Mouse (Mus musculus): ENCODE data around the gene Mier2. TPM values are rescaled to one million over a fixed set of nuclear protein-coding genes. Genes with fewer than 3 reads are reported as not detected.

Gene Mier2
- polyA plus RNA-seq, 1 experiment from 2014 or later: 45.9 TPM

- no peak for ATAC-seq (ENCODE audit: borderline replicate concordance, extremely low read depth, low FRiP score, low TSS enrichment)
Measured at GRCm38 (mm10) chr10:79573611-79574010, 18.6 kb upstream of the Mier2 start.

GRCm38 (mm10) chr10:79571314-79571713, 16.3 kb upstream of the Mier2 start:
- no peak for ATAC-seq (ENCODE audit: borderline replicate concordance, extremely low read depth, low FRiP score, low TSS enrichment)
- WGBS: 88% methylated on average over 2 of the region's 2 CpGs
- no peaks in the 10 kb centered on the region for H3K27me3 ChIP-seq
- no peaks in the 10 kb centered on the region for H3K36me3 ChIP-seq
- H3K9me3 ChIP-seq: no peaks in the 10 kb centered on the region
- no peak overlapping the region for H3K9ac ChIP-seq
- no peak overlapping the region for H3K27ac ChIP-seq
- H3K4me1 ChIP-seq: no peaks in the 10 kb centered on the region
- no peak overlapping the region for H3K4me2 ChIP-seq
- H3K4me3 ChIP-seq: no peak overlapping the region

More at GRCm38 (mm10) chr10:79573611-79574010, 18.6 kb upstream of the Mier2 start:
- Histone ChIP-seq H3K4me3 (no peak overlapping the region), H3K4me2 (no peak overlapping the region), H3K27ac (no peak overlapping the region), H3K27me3 (no peaks in the 10 kb centered on the region), H3K4me1 (no peaks in the 10 kb centered on the region), H3K9me3 (no peaks in the 10 kb centered on the region), H3K9ac (no peak overlapping the region), H3K36me3 (no peaks in the 10 kb centered on the region)
- WGBS: 82% methylated on average over 6 of the region's 6 CpGs

GRCm38 (mm10) chr10:79569921-79570320, 14.9 kb upstream of the Mier2 start:
- no peaks in the 10 kb centered on the region for H3K27me3 ChIP-seq
- no peaks in the 10 kb centered on the region for H3K36me3 ChIP-seq
- no peak overlapping the region for H3K27ac ChIP-seq
- WGBS: 79% methylated on average over 5 of the region's 5 CpGs
- H3K4me3 ChIP-seq: no peak overlapping the region
- H3K9me3 ChIP-seq: no peaks in the 10 kb centered on the region
- no peaks in the 10 kb centered on the region for H3K4me1 ChIP-seq
- H3K9ac ChIP-seq: no peak overlapping the region
- ATAC-seq (ENCODE audit: borderline replicate concordance, extremely low read depth, low FRiP score, low TSS enrichment): no peak
- H3K4me2 ChIP-seq: no peak overlapping the region

GRCm38 (mm10) chr10:79559716-79560115, 4.7 kb upstream of the Mier2 start:
- Histone ChIP-seq H3K9me3 (no peaks in the 10 kb centered on the region), H3K27me3 (no peaks in the 10 kb centered on the region), H3K4me1 (peaks cover 5% of the 10 kb centered on the region; the same call in 1 of the 2 replicates), H3K4me2 (no peak overlapping the region), H3K27ac (no peak overlapping the region), H3K9ac (no peak overlapping the region), H3K4me3 (no peak overlapping the region), H3K36me3 (no peaks in the 10 kb centered on the region)
- no peak for ATAC-seq (ENCODE audit: borderline replicate concordance, extremely low read depth, low FRiP score, low TSS enrichment)
- WGBS: 79% methylated on average over 2 of the region's 2 CpGs

GRCm38 (mm10) chr10:79557496-79557895, 2.5 kb upstream of the Mier2 start:
- H3K4me3 ChIP-seq: no peak overlapping the region
- WGBS: 95% methylated on average over 5 of the region's 5 CpGs

GRCm38 (mm10) chr10:79556951-79557350, 2.0 kb upstream of the Mier2 start:
- no peak for ATAC-seq (ENCODE audit: borderline replicate concordance, extremely low read depth, low FRiP score, low TSS enrichment)
- Histone ChIP-seq H3K4me3 (no peak overlapping the region), H3K4me1 (peaks cover 26% of the 10 kb centered on the region), H3K27ac (no peak overlapping the region), H3K27me3 (no peaks in the 10 kb centered on the region), H3K9ac (no peak overlapping the region), H3K4me2 (no peak overlapping the region), H3K9me3 (no peaks in the 10 kb centered on the region), H3K36me3 (no peaks in the 10 kb centered on the region)
- WGBS: 82% methylated on average over 5 of the region's 5 CpGs

More at GRCm38 (mm10) chr10:79557496-79557895, 2.5 kb upstream of the Mier2 start:
- H3K4me1 ChIP-seq: peaks cover 22% of the 10 kb centered on the region
- no peaks in the 10 kb centered on the region for H3K27me3 ChIP-seq
- no peak for ATAC-seq (ENCODE audit: borderline replicate concordance, extremely low read depth, low FRiP score, low TSS enrichment)
- no peak overlapping the region for H3K9ac ChIP-seq
- no peak overlapping the region for H3K27ac ChIP-seq
- H3K36me3 ChIP-seq: no peaks in the 10 kb centered on the region
- H3K4me2 ChIP-seq: no peak overlapping the region
- no peaks in the 10 kb centered on the region for H3K9me3 ChIP-seq

GRCm38 (mm10) chr10:79555238-79555724, 282 bp upstream of the Mier2 start:
- Histone ChIP-seq H3K27me3 (no peaks in the 10 kb centered on the region), H3K27ac (0 out of 2 replicates have a peak overlapping the region, but pooled peaks have one; percentile 39), H3K4me3 (peak overlapping the region; percentile 98), H3K36me3 (peaks cover 3% of the 10 kb centered on the region; the same call in 1 of the 2 replicates), H3K4me1 (peaks cover 26% of the 10 kb centered on the region), H3K4me2 (peak overlapping the region; percentile 91), H3K9me3 (no peaks in the 10 kb centered on the region), H3K9ac (peak overlapping the region; percentile 97)
- WGBS: 22% methylated on average over 7 of the region's 7 CpGs
- 0 out of 2 replicates have a peak, but pooled peaks have one; percentile 28 for ATAC-seq (ENCODE audit: borderline replicate concordance, extremely low read depth, low FRiP score, low TSS enrichment)

- Histone ChIP-seq H3K4me3 (peak overlapping the region; percentile 98), H3K9me3 (no peaks in the 10 kb centered on the region), H3K9ac (peak overlapping the region; percentile 97), H3K27me3 (no peaks in the 10 kb centered on the region), H3K36me3 (peaks cover 19% of the 10 kb centered on the region), H3K4me2 (peak overlapping the region; percentile 91), H3K4me1 (peaks cover 26% of the 10 kb centered on the region), H3K27ac (no peak overlapping the region)
- 19% methylated on average over 10 of the region's 10 CpGs for WGBS
- ATAC-seq (ENCODE audit: borderline replicate concordance, extremely low read depth, low FRiP score, low TSS enrichment): no peak
Measured at GRCm38 (mm10) chr10:79553691-79554090, 1.3 kb downstream of the Mier2 start.

- Histone ChIP-seq H3K4me3 (peak overlapping the region; percentile 98), H3K9ac (peak overlapping the region; percentile 97; the same call in 1 of the 2 replicates)
- 78% methylated on average over 6 of the region's 6 CpGs for WGBS
Measured at GRCm38 (mm10) chr10:79553176-79553575, 1.8 kb downstream of the Mier2 start.

GRCm38 (mm10) chr10:79552531-79552930, 2.5 kb downstream of the Mier2 start:
- WGBS: 76% methylated on average over 8 of the region's 8 CpGs
- Histone ChIP-seq H3K36me3 (peaks cover 30% of the 10 kb centered on the region), H3K9me3 (no peaks in the 10 kb centered on the region), H3K4me1 (peaks cover 26% of the 10 kb centered on the region), H3K4me2 (0 out of 2 replicates have a peak overlapping the region, but pooled peaks have one; percentile 91), H3K4me3 (peak overlapping the region; percentile 98; the same call in 1 of the 2 replicates), H3K27me3 (no peaks in the 10 kb centered on the region), H3K9ac (no peak overlapping the region), H3K27ac (no peak overlapping the region)
- ATAC-seq (ENCODE audit: borderline replicate concordance, extremely low read depth, low FRiP score, low TSS enrichment): no peak

More at GRCm38 (mm10) chr10:79553176-79553575, 1.8 kb downstream of the Mier2 start:
- Histone ChIP-seq H3K4me1 (peaks cover 26% of the 10 kb centered on the region), H3K27me3 (no peaks in the 10 kb centered on the region), H3K36me3 (peaks cover 24% of the 10 kb centered on the region), H3K27ac (no peak overlapping the region), H3K9me3 (no peaks in the 10 kb centered on the region), H3K4me2 (peak overlapping the region; percentile 91)
- ATAC-seq (ENCODE audit: borderline replicate concordance, extremely low read depth, low FRiP score, low TSS enrichment): no peak

- WGBS: 63% methylated on average over 9 of the region's 9 CpGs
- H3K36me3 ChIP-seq: peaks cover 49% of the 10 kb centered on the region
- H3K9me3 ChIP-seq: no peaks in the 10 kb centered on the region
- no peak overlapping the region for H3K4me2 ChIP-seq
- no peak overlapping the region for H3K9ac ChIP-seq
- peaks cover 24% of the 10 kb centered on the region for H3K4me1 ChIP-seq
- H3K27me3 ChIP-seq: no peaks in the 10 kb centered on the region
- no peak overlapping the region for H3K4me3 ChIP-seq
- no peak overlapping the region for H3K27ac ChIP-seq
- no peak for ATAC-seq (ENCODE audit: borderline replicate concordance, extremely low read depth, low FRiP score, low TSS enrichment)
Measured at GRCm38 (mm10) chr10:79550366-79550765, 4.6 kb downstream of the Mier2 start.

- WGBS: 92% methylated on average over 18 of the region's 18 CpGs
- Histone ChIP-seq H3K27me3 (no peaks in the 10 kb centered on the region), H3K27ac (no peak overlapping the region), H3K9me3 (no peaks in the 10 kb centered on the region), H3K9ac (no peak overlapping the region), H3K4me3 (no peak overlapping the region), H3K4me2 (no peak overlapping the region), H3K4me1 (peaks cover 20% of the 10 kb centered on the region), H3K36me3 (peaks cover 60% of the 10 kb centered on the region)
- no peak for ATAC-seq (ENCODE audit: borderline replicate concordance, extremely low read depth, low FRiP score, low TSS enrichment)
Measured at GRCm38 (mm10) chr10:79548971-79549723, 5.9 kb downstream of the Mier2 start.

All from lung, embryonic 15.5 days (tissue).